Mouse (Mus musculus): ENCODE measurements around the gene Armcx4.

DNA sequence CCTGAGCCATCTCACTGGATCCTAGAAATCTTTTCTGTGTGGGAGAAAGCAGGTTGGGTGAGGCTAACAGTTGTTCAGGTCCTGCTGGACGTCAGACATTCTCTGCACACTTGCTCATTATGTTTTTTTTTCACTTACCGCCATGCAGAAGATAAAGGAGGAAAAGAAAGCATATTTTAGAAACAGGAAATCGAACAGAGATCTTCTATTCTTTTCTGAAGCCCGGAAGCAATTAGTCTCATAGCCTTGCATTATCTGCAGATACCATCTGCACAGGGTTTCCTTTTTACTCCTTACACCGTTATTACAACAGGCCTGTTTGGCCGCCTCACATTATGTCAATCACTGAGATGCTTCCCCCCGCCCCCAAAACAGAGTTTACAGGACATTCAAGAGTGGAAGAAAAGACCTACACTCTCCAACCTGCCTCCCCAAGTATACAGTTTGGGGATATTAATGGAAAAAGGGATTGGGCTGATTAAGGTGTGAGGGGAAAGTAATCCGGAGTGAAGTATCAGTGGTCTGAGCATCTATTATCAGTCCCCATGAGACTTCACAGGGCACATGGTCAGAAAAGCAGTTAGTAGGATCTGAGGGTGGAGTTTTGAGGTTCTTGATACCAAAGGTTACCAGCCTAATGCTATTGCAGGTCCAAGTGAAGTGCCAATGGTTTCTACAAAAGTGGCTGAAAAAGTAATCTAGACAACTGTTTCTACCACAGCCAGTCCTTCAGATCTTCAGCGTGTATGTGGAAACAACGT, 45.1 kb upstream of the Armcx4 start:
- TF ChIP-seq POLR2A (IDR thresholded peaks at IDR 0.05; ENCODE audit: insufficient read length, low read depth) (no peak), CEBPB (IDR thresholded peaks at IDR 0.05; ENCODE audit: insufficient read depth, poor library complexity, severe bottlenecking) (no peak), MYOG (IDR thresholded peaks at IDR 0.05; ENCODE audit: control insufficient read depth in 1 of 3, insufficient read depth in 1 of 3, insufficient read length in 2 of 3, low read depth in 2 of 3) (no peak), MYOD1 (IDR thresholded peaks at IDR 0.05; ENCODE audit: control insufficient read depth in 1 of 3, insufficient read length in 2 of 3, low read depth in 2 of 3) (no peak), USF1 (IDR thresholded peaks at IDR 0.05; ENCODE audit: low read depth) (no peak)

Data from myocyte (in vitro differentiated cells).